Mouse (Mus musculus) retina, adult 2 months (tissue): ENCODE measurements around the gene Fam155a.
A peak's percentile ranks its signal among the peaks of the same experiment; 100 is the strongest.

ENCODE experiments used
- DNase-seq: peaks from one replicate; pipeline ENCODE4 v3.0.0-alpha.2; 2012; ENCODE audit warnings: low read depth, low spot score

The Fam155a gene

GRCm38 (mm10) chr8:9180686-9181315 lies 590.2 kb downstream of the Fam155a start:
- DNase-seq, result no peak

- no peak for DNase-seq
Measured at GRCm38 (mm10) chr8:9176974-9177373, 594.0 kb downstream of the Fam155a start.

GRCm38 (mm10) chr8:9174865-9175565 lies 595.9 kb downstream of the Fam155a start:
- peak; percentile 25 for DNase-seq

GRCm38 (mm10) chr8:9171848-9172247 lies 599.1 kb downstream of the Fam155a start:
- DNase-seq, result no peak

GRCm38 (mm10) chr8:9167995-9168394 lies 603.0 kb downstream of the Fam155a start:
- no peak for DNase-seq

GRCm38 (mm10) chr8:9161606-9162005 lies 609.4 kb downstream of the Fam155a start:
- no peak for DNase-seq

GRCm38 (mm10) chr8:9159322-9159721 lies 611.6 kb downstream of the Fam155a start:
- no peak for DNase-seq

- DNase-seq, result no peak
Measured at GRCm38 (mm10) chr8:9158652-9159051, 612.3 kb downstream of the Fam155a start.

- DNase-seq, result no peak
Measured at GRCm38 (mm10) chr8:9157141-9157781, 613.7 kb downstream of the Fam155a start.
